Mouse (Mus musculus): Measurements from ENCODE around the gene Taok3.

Gene Taok3

DNA sequence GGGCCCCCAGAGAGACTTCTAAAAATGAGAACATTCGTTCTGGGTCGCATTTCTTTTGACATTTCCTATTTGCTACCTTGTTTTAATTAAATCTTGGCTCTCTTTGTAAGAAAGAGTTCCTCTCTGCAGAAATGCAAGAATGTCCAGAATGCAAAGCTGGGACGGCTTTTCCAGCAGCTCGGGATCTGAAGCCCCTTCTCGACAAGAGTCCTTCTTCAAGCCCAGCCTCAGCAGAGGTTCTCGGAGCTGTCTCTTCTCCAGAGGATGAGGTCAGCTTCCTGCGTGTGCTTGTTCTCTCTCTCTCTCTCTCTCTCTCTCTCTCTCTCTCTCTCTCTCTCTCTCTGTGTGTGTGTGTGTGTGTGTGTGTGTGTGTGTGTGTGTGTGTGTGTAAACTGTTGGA lies 2.2 kb upstream of the Taok3 start:
- no peak for DNase-seq (ENCODE audit: low spot score)

DNA sequence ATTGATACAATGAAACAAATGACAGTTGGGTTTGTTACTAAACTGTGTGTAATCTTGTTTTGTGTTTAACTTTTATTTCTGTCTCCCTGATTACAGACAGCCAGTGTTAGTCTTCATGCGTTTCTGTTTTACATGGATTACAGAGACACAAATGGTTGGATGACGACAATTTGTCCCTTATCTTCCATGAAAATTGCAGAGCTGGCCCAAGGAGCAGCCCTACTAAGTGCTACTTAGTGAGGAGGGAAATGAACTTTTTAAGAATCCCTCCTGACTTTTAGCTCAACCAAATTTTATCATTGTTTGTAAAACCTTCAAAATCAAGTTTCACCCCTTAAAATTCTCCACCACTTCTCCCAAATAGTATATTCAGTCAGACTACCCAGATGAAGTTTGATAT lies 1.7 kb upstream of the Taok3 start:
- no peak for DNase-seq (ENCODE audit: low spot score)

DNA sequence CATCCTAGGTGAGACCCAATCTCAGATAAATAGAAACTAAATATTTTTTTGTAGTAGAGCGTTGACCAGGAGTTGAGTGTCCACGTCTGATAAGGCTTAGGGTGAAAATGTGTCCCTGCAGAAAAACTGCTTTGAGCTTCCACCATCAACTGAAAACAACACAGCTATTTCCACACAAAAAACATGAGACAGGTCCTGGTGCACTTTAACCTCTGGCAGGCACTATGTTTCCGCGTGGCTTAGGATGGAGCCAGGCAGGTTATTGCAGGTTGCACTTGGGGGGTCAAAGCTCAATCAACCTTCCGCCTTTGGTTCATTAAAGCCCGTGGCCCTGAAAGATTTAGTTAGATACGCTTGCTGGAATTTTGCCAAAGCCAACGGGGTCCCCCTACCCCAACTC lies 1.1 kb upstream of the Taok3 start:
- no peak for DNase-seq (ENCODE audit: low spot score)

DNA sequence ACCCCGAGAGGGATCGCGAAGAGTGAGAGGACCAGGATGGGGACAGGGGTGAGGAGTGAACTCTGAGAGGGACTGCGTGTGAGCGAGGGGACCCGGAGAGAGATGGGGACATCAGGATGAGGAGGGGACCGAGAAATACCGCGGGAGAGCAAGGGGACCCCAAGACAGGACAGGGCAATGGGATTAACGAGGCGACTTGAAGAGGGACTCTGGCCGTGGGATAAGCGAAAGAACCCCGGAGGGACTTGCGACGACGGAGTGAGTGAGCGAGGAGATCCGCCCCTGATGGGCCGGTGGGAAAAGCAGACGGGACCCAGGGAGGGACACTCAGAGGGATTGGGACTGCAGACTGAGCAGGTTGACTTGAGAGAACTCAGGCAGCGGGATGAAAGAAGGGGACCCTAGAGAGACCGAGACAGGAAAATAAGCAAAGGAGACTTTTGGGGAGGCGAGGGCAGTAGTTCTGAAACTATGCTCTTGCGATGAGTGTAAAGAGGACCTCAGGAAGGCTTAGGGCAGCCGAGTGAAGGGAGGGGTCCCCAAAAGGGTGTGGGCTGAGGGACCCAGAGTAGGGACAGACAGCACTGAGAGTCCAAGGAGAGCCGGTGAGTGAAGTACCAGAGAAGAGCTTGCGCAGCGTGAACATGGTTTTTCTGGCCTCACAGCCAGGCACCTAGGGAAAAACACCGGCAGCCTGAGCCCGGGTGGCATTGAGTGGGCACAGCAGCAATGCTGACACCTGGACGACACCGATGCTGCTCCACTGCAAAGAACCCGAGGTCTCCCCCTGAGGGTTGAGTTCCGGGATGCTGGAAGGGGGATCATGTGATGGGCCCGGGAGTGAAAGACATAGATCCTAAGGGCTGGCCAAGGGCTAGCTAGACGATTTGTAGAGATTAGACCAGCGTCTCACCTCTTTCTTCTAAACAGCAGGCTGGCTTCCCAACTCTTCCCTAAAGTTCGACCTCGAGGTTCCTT lies 849 bp downstream of the Taok3 start:
- peak; percentile 33 for DNase-seq (ENCODE audit: low spot score)

DNA sequence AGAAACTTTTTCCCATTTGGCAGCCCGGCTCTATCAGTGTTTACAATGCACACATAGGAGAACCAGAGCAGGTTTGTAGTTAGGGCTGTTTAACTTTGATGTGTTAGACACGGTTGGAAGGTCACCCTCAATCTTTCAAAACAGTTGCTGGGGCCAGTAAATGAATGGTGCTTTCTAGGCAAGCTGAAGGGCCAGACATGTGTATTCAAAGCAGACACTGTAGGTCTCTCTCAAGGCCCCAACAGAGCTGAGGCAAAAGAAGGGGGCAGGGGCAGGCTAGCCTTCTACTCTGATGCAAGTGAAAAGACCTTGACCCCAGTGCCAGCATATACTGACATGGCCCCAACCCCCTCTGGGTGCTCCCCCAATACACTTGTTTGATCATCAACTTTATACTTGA lies 1.7 kb downstream of the Taok3 start:
- DNase-seq (ENCODE audit: low spot score) = no peak

DNA sequence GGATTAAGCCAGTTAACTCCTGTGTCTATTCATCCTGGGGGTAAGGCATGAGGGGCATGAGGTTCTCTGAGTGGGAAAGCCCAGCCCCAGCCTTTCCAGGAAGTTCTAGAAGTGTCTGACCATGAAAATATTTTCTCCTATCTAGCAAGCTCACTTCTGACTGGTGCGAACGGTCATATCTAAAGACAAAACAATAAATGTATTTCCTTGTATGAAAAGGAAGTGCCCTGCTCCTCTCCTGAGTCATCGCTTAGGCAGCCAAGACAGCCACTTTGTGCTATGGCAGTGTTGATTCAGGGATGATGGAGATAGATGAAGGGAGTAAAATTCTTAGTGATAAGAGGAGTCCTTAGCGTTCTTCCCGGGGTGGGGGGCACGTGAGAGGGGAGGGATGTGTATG lies 3.2 kb downstream of the Taok3 start:
- DNase-seq (ENCODE audit: low spot score) = no peak

DNA sequence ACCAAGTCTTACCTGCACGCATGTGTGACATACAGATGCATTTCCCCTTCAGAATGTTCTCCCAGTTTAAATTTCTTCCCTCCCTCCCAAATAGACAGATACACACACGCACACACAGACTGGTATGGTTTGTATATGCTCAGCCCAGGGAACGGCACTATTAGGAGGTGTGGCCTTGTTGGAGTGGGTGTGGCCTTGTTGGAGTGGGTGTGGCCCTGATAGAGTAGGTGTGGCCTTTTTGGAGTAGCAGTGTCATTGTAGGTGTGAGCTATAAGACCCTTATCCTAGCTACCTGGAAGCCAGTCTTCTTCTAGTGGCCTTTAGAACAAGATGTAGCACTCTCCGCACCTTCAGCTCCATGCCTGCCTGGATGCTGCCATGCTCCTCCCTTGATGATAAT lies 3.9 kb downstream of the Taok3 start:
- DNase-seq (ENCODE audit: low spot score) = no peak

DNA sequence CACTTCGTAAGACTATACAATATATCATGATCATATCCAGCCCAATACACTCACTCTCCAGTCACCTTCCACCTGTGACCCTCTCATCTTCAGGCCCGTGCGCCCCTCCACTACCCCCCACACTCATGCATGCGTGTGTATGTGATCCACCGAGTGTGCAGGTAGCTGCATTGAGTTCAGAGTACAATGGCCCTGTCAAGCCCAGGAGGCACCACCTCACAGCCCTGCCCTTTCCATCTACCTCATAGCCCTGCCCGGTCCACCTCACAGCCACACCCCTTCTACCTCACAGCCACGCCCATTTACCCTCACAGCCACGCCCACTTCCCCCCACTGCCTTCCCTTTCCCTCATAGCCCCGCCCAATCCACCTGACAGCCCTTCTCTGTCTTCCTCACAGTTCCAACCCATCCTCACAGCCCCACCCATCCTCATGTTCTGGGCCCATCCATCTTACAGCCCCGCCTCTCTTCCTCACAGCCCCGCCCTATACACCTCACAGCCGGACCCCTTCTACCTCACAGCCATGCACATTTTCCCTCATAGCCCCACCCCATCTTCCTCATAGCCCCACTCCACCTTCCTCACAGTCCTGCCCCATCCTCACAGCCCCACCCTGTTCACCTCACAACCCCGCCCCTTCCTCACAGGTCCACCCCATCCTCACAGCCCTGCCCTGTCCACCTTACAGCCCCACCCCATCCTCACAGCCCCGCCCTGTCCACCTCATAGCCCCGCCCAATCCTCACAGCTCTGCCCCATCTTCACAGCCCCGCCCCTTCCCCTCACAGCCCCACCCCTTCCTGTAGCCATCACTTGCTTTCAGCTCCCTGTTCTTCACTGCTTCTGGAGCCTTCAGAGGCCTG lies 5.8 kb downstream of the Taok3 start:
- no peak for DNase-seq (ENCODE audit: low spot score)

DNA sequence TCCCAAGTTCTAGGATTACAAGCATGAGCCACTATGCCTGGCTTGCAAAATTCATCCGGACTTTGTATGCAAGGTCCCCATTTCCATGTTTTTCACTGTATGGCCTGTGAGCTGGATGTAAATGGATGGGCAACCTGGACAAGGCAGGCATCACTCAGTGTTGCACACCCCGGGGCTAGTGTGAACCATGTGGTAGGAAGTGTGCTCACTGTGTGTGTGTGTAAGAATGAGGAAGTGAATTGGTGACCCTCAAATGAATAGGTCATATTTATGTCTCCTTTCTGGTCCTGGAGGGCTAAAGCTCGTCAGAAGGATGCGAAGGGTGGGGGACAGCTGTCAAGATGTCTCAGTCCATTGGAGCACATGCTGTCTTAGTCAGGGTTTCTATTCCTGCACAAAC lies 7.1 kb downstream of the Taok3 start:
- no peak for DNase-seq (ENCODE audit: low spot score)

DNA sequence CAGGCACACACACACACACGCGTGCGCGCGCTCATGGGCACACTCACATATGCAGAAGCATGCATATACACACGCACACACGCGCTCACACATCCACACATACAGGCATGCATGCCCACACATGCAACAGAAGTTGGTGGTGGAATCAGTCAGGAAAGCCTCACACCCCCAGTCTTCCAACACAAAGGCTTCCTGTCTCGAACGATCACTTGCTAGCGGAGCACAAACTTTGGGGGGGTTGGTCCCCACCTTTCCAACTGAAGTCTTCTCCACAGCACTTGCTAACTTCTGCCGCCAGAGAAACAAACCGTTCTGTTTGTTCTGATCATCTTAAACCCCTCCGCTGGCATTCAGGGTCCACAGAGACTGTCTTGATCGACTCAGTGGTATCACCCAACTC lies 10.8 kb downstream of the Taok3 start:
- DNase-seq (ENCODE audit: low spot score) = no peak

DNA sequence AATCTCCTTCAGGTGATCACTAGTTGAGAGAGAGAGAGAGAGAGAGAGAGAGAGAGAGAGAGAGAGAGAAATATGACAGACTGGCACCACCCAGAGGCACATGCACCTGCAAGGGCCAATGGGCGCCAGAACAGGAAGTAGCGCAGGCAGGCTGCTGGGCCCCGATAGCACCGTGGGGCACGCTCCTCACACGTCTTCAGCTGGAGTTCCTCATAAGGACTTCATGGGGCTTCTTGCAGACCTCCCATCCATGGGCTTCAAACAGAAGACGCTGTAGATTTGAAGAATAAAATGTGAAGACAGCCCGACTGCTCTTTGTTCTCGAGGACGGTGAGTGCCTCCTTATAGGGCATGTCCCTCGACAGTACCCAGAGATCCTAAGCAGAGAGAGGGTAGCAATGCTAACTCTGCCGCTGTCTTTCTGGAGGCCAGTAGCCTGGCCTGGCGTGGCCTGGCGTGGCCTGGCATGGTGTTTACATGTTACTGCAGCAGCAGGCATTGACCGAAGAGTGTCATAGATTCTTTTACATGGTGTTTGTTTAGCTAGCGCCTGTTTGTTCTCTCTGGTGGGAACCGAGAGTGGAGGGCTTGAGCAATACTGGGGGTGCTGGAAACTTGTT lies 13.6 kb downstream of the Taok3 start:
- DNase-seq (ENCODE audit: low spot score) = no peak

DNA sequence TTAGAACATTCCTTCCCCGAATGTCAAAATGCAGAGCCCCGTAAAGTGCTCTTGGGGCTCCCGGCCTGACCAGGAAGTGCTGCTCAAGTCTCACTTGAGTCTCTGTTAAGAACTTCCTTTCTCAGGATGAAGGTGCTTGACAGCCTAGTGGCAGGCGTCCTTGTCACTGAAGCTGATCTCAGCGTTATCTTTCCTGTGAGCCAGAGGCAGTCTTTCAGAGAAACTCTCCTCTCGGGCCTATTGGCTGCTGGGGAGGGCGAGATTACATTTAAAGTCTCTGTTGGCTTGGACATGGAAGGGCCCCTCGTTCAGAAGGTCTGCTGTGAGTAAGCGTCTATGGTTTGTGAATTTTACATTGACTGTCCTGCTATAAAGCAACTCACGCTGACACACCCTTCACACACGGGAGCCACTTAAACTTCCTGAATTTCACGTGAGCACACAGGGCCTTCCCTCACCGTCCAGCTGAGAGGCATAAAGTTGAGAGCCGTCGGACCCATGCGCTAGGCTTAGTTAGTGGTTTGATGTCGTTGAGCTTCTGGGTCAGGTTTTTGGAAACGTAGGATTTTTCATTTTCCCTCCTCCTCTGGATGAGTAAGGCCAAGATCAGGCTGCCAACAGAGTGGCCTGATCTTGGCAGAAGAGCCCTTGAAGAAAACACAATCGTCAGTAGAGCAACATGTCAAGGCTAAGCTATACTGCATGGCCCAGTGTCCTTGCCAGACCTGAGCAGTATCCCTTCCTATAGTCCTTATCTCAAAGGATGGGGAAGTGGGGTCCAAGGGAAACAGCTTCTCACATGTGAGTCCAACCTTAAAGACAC lies 14.3 kb downstream of the Taok3 start:
- no peak for DNase-seq (ENCODE audit: low spot score)

DNA sequence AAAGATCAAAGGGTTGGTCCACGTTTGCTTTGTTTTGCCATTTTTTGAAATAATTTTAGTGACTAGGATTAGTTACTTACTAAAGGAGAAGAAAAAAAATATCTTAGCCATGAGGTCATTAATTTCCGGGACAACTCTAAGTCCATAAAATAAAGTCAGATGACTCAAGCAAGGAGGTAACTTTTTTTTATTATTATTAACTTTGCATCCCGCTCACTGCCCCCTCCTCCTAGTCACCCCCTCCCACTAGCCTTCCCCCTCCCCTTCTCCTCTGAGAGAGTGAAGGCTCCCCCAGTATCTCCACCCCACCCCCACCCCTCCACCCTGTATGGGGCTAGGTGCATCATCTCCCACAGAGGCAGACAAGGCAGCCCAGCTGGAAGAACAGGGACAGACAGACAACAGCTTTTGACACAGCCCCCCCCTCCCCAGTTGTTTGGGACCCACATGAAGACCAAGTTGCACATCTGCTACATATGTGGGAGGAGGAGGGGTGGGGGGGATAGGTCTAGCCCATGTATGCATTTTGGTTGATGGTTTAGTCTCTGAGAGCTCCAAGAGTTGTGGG lies 15.0 kb downstream of the Taok3 start:
- no peak for DNase-seq (ENCODE audit: low spot score)

DNA sequence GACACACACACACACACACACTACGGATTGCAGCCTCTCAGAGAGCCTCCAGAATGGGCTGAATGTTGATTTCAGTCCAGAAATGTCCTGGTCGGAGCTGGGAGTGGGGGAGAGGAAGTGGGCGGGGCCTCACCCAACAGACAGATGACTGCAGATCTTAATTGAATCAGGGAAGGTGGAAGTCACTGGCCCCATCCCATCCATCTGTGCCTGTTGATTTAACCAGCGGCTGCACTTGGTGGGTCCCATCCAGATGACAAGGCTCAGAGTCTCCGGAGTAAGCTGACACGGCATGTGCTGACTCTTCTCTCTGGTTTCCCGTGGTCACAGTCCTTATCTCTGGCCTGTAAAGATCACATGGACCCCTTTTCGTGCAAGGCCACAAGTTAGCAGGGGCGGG lies 15.9 kb downstream of the Taok3 start:
- peak; percentile 61 for DNase-seq (ENCODE audit: low spot score)

DNA sequence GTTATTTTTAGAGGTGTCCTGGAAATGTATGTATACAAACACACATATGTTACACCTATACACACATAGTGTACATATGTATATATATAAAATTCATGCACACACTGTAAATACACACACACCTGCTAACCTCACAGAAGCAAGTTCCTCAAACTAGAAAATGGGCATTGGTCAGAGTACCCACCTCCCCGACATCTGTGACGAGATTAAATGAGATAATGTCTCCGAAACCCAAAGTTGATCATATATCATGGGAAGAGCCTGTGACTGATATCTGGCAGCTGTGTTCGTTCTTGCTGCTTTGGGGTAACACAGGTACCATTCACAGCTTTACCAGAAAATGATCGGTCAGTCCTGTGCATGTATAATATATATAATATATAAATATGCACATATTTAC lies 16.6 kb downstream of the Taok3 start:
- DNase-seq (ENCODE audit: low spot score) = no peak

DNA sequence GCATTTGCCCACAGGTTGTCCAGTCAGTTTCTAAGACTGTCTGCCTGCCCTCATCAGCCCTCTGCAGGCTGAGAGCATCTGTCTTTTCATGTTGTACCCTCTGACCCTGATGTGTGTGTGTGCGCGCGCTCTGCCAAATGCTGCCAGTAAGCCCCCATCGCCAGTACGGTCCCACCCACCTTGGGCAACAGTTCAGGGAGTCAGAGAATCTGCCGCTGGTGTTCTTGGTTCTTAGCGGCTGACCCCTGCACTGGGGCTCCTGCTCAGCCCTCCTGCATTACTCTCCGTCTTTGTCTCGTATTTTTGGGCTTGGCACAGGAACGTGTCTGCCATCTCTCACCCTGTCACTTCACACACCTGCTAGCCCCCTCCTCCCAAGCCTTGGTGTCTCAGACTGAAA lies 17.1 kb downstream of the Taok3 start:
- no peak for DNase-seq (ENCODE audit: low spot score)

DNA sequence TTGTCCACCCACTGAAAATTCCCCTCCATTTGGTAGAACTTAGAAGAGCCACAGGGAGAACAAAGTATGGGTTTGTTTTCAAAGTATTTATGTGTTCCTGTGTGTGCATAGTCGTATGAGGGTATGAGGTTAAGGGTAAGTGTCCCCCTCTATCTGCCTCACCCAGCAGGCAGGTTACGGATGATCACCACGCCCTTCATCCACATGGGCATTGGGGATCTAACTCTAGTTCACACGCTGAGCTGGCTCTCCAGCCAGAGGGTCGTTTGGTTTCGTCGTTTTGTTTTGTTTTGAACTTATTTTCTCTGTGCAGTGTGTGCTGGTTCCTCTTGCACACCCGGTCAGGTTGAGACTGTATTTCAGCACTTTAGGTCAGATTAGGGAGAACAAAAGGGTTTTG lies 17.7 kb downstream of the Taok3 start:
- no peak for DNase-seq (ENCODE audit: low spot score)

DNA sequence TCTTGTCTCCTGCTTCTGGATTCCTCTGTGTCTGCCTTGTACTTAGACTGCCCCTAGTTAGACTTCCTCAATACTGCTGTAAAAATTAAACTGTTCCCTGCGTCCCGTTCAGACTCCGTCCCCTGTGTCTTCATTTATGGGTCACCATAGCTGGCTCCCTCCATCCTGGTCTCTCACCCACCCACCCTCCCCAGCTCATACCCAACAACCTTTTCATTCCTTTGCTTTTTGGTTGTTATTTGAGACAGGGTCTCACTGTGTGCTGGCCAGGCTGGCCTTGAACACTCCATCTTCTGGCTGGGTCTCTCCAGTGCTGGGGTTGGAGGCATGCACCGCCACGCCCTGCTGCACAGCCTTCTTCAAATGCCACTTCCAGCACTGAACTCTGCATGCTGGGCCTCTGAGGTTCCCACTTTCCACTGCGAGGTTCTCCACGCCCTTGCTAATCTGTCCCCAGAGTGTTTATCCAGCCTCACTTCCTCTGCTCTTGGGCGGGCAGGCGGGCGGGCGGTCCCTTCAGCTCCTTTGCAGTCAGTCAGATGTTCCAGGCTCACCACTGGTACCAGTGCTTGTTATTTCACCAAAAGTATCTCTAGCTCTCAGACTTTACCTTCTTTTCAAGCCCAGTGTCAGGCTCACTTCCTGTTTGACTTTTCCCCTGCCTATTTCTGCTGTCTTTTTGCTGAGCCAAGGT lies 18.5 kb downstream of the Taok3 start:
- no peak for DNase-seq (ENCODE audit: low spot score)

DNA sequence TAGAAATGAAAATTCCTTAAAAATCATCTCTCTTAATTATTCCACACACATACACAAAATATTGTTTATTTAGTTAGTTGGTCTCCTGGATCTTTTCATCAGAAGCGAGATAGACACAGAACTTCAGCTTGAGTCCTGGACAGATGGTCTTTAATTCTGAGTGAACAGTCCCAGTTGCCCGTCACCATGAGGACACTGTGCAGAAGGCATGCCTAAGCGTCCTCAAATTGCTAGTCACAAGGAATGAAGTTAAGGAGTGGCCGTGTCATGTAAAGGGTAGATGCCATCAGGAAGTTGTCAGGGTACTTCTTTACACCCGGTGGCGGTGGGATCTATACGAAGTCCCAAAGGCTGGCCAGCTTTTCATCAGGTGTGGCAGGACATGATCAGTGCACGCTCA lies 19.9 kb downstream of the Taok3 start:
- DNase-seq (ENCODE audit: low spot score) = peak; percentile 13

DNA sequence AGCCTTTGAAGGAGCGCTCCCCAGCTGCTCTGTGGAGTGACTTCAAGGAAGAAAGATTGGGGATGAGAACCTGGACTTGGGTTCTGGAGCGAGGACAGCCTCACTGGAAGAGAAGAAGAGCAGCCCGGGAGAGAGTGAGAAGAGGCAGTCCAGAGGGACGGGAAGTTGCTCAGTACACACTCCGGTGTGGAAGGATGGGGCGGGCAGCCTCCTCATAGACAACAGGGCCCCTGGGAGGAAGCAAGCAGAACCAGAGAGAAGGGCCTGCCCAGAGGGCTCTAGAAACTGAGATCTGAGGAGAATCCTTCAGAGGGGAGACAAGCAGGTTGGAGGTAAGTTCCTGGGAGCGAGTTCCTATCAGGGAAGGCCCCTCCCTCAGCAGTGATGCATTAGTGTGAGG lies 20.4 kb downstream of the Taok3 start:
- DNase-seq (ENCODE audit: low spot score) = no peak

DNA sequence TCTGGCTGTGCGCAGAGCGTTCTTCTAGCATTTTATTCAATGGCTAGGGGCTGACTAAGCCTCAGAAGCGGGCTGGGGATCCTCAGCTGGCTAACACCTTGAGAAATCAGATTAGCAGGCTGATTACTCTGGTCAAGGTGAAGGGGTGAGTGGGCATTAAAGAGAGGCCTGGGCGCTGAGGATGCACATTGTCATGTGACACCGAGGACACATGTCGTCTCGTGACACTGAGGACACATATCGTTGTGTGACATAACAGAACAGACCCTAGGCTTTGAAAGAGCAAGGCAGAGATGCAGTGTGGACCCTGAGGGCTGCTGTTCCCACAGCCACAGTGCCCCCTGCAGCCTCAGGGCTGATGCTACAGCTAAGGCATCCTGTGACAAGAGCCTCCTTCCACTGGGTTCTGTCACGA lies 23.8 kb downstream of the Taok3 start:
- DNase-seq (ENCODE audit: low spot score) = peak; percentile 59

Measured in retina, embryonic 14.5 days (tissue).